Mouse (Mus musculus) ES-E14 (cell line): ENCODE measurements around the gene Irx3.

ENCODE experiments used
- CHD2 ChIP-seq: IDR thresholded peaks from 2 replicates; pipeline ENCODE4 v1.6.1; 2014; ENCODE audit warnings: mild to moderate bottlenecking, low read depth, low read length, inconsistent platforms
- HCFC1 ChIP-seq: IDR thresholded peaks from 2 replicates; pipeline ENCODE4 v1.6.1; 2012; ENCODE audit warnings: low read length, inconsistent platforms, borderline replicate concordance; ENCODE audit not compliant: insufficient read depth
- MAFK ChIP-seq: IDR thresholded peaks from 2 replicates; pipeline ENCODE4 v1.6.1; 2014; ENCODE audit warnings: mild to moderate bottlenecking, low read depth, low read length, inconsistent platforms; ENCODE audit not compliant: insufficient read depth
- ZC3H11A ChIP-seq: IDR thresholded peaks from 2 replicates; pipeline ENCODE4 v1.6.1; 2012; ENCODE audit warnings: low read depth, mild to moderate bottlenecking, inconsistent platforms, low read length, borderline replicate concordance
- ZNF384 ChIP-seq: IDR thresholded peaks from 2 replicates; pipeline ENCODE4 v1.6.1; 2012; ENCODE audit warnings: low read depth, low read length, inconsistent platforms

DNA sequence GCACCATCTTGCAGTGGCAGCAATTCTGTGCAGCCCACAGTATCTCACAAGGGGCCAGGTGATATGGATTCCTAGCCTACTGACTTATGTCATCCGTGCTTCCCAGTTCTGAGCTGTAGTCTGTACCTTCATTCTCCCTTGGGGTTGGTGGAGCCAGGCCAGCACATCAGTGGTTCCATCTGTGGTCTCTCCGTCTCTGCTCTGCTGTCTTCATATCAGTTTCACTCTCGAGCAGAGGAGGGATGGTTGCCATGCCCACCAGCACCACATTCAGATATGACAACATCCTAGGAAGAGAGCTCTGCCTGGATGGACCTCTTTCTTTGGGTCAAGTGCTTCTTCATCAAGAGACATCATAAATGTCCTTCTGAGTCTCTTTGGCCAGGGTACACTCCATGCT lies 43.8 kb upstream of the Irx3 start:
- no peak for TF ChIP-seq CHD2
- TF ChIP-seq MAFK, result no peak
- no peak for TF ChIP-seq ZNF384
- no peak for TF ChIP-seq HCFC1
- no peak for TF ChIP-seq ZC3H11A
